Mouse (Mus musculus) gastrocnemius, adult 18-20 months (tissue): ENCODE results near the gene Fubp1. TPM values are rescaled to one million over a fixed set of nuclear protein-coding genes. Genes with fewer than 3 reads are reported as not detected.

ENCODE experiments used
- DNase-seq: peaks from one replicate; pipeline ENCODE4 v3.0.0; 2021; ENCODE audit warnings: low spot score
- total RNA-seq, 2 experiments: library from RNA; stranded (reverse); gene quantifications; 2 replicates each; pipeline ENCODE4 v1.2.3; 2021

The Fubp1 gene
- total RNA-seq, 2 experiments from 2014 or later, result 21.6 to 31.6 TPM

DNA sequence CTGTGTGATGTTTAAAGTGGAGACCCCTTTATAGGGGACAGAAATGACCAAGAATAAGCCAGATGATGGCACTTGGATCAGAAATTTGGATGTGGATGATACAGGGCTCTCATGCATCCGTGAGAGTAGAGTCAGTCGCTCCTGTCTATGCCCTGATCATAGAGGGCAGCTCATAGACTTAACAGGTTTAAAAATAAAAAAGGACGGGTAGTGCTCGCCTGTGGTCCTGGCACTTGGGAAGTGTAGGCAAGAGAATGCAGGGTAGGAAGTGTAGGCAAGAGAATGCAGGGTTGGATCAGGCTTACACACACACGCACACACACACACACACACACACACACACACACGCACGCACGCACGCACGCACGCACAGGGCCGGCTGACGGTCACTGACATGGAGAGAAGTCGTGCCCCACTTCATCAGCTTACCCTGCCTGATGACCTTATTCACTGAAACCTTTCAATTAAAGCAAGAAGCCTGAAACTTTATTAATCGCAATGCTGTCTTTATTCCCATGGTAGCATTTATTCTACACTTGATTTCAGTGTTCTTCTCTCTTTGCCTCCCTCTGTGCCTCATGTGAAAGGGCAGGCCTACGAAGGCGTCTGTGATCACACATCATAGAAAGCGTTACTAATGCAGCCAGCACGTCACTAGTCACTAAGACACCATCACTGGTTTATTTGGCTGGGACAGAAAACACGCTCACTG lies 62.9 kb downstream of the Fubp1 start:
- no peak for DNase-seq

DNA sequence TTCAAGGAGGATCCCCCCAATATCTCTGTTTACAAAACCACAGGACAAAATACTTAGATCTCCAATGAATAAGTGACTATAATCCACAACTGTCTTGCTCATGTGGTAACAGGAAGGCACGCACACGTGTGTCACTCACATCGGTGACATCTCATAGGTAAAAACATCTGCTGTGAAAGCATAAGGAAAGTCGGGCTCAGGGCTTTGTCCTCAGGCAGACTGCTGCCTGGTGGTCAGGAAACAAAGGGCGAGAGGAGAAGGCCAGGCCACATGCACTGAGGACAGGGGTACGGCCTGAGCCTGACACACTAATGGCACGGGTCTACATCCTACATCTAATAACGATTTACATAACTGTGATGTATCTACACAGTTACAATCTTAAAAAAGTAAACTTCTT lies 64.8 kb downstream of the Fubp1 start:
- DNase-seq, result no peak

DNA sequence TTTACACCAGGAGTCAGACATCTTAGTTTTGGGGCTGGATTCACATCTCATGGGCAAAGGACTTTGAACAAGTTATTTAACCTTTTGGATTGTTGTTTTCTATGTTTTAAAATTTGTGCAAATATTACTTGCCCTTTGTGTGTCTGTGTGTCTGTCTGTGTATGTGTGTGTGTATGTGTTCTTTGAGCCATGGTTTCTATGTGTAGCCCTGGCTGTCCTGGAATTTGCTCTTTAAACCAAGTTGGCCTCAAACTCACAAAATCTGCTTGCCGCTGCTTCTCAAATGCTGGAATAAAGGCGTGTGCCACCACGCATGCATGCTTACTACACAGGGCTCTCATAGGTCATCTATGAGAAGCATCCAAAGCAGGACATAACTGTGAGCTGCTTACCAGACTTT lies 66.7 kb downstream of the Fubp1 start:
- no peak for DNase-seq

DNA sequence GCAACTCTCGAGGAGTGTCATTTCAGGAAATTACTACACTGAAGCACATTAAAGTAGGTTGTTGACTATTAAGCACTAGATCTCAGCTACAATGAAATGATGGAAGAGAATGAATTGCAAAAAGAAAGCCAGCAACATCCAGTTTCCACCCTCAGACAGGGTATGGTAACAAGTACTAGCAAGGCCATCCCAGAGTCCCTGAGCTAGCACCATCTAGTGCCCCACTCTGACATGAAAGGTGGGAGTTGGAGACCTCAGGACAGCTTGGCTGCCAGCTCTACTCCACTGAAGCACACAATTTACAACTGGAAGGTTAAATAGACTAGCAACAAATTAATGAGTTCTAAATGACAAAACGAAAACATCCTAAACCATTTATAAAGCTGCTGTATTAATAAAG lies 67.7 kb downstream of the Fubp1 start:
- DNase-seq, result no peak

- DNase-seq, result no peak
These were observed 68.2 kb downstream of the Fubp1 start for GRCm38 (mm10) chr3:152278431-152278830.

DNA sequence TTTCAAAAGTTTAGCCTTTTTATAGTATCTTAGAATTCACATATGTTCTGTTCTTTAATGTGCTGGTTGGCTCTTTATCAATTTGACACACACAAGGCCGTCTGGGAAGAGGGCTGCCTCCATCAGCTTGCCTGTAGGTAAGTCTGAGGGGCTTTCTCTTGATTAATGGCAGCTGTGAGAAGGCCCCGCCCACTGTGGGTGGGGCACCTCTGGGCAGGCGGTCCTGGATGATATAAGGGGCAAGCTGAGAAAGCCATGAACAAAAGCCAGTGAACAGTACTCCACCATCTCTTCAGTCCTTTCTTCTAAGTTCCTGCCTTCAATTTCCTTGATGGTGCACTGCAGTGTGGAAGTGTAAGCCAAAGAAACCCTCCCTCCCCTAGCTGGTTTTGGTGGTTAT lies 71.9 kb downstream of the Fubp1 start:
- no peak for DNase-seq

DNA sequence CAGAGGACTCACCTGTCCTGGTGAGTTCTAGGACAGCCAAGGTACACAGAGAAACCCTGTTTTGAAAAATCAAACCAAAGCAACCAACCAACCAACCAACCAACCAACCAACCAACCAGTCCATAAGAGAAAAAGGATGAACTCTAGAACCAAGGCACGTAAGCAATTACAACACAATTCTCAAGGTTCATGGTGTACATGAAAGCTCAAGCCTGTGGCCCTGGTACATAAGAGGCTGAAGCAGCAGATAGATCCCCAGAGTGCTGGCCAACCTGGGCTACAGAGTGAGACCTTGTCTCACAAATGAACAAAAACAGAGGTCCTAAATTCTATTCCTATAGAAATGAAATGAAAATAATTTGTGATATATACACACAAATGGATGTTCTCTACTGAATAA lies 74.1 kb downstream of the Fubp1 start:
- DNase-seq, result no peak

GRCm38 (mm10) chr3:152284759-152285158 lies 74.5 kb downstream of the Fubp1 start:
- peak; percentile 47 for DNase-seq

Other genes with a start within 250 kb of the Fubp1 start
- gene Gipc2, start 44.2 kb upstream of the Fubp1 start, total RNA-seq, result under 1 TPM in 1 of 2 experiments, not detected in 1; 0.55 TPM
- gene Dnajb4, start 120 bp upstream of the Fubp1 start, total RNA-seq, result 100 to 1,000 TPM in 1 of 2 experiments, 10 to 100 TPM in 1; 51.5 to 107 TPM
- 100 to 1,000 TPM; 443 to 513 TPM for gene Nexn, start 55.9 kb downstream of the Fubp1 start, total RNA-seq
- 1 to 10 TPM; 6.4 to 8.2 TPM for gene Miga1, start 130.0 kb downstream of the Fubp1 start, total RNA-seq
- 10 to 100 TPM; 17.6 to 18.1 TPM for gene Usp33, start 136.1 kb downstream of the Fubp1 start, total RNA-seq
- gene Zzz3, start 185.1 kb downstream of the Fubp1 start, total RNA-seq, result 10 to 100 TPM; 13.4 to 16.5 TPM